Mouse (Mus musculus) splenic B cell, adult 2 months (primary cell): ENCODE measurements around the gene Ppm1n.

Experiments used
- DNase-seq: peaks from one replicate; pipeline ENCODE4 v3.0.0-alpha.2; 2011; ENCODE audit warnings: low read depth, low spot score
- H3K27me3 ChIP-seq: 2 replicates; pipeline ENCODE4 v1.6.1; 2012; ENCODE audit warnings: mild to moderate bottlenecking, low read length, moderate library complexity, mixed read lengths; ENCODE audit not compliant: control insufficient read depth, poor library complexity, insufficient read depth, severe bottlenecking
- H3K36me3 ChIP-seq: 2 replicates; pipeline ENCODE4 v1.6.1; 2012; ENCODE audit warnings: mild to moderate bottlenecking, low read length, moderate library complexity, mixed read lengths; ENCODE audit not compliant: control insufficient read depth, poor library complexity, insufficient read depth, severe bottlenecking

Ppm1n gene

DNA sequence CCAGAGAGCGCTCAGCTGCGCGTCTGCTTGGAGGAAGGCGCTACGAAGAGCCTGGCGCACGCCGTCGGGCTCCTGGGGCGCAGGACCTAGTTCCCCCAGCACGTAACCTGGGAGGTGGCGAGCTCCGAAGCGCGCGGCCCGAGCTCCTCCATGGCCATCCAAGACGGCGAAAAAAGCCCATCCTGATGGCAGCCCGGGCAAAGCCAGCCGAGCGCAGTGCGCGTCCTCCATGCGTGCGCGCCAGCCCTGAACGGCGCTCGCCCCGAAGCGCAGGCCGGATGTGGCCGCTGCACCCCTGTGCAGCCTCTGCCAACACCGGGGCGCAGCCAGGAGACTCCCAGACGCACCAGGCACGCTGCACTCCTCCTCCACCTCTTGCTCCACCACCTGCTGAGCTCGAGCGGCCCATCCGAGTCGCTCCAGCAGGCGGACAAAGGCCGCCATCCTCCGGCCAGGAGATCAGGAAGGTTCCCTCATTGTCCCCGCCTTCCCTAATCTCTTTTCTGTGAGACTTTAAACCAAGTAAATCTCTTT lies at the start of gene Ppm1n:
Gene Ppm1n, minus strand, starts transcription at position 484 of the 534 bp plus-strand sequence.
- no peaks in the 10 kb centered on the region for H3K36me3 ChIP-seq
- DNase-seq: no peak
- no peaks in the 10 kb centered on the region for H3K27me3 ChIP-seq

DNA sequence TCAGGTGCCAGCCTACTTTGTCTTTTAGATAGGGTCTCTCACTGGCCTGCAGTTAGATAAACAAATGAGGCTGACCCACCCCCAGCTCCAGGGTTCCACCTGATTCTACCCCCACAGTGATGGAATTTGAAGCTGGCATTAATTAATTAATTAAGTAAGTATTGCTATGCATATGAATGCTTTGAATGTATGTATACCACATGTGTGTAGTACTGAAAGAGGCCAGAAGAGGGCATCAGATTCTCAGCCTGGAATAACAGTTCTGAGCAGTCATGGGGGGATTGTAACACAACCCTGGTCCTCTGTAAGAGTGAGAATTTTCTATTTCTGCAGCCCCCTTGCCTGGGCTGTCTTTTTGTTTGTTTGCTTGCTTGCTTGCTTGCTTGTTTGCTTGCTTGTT lies 48.6 kb upstream of the Ppm1n start:
- peak; percentile 60 for DNase-seq
- H3K36me3 ChIP-seq: no peaks in the 10 kb centered on the region
- no peaks in the 10 kb centered on the region for H3K27me3 ChIP-seq

- peak; percentile 33 for DNase-seq
- Histone ChIP-seq H3K27me3 (no peaks in the 10 kb centered on the region), H3K36me3 (no peaks in the 10 kb centered on the region)
Observed at GRCm38 (mm10) chr7:19327782-19328181, 47.9 kb upstream of the Ppm1n start.

DNA sequence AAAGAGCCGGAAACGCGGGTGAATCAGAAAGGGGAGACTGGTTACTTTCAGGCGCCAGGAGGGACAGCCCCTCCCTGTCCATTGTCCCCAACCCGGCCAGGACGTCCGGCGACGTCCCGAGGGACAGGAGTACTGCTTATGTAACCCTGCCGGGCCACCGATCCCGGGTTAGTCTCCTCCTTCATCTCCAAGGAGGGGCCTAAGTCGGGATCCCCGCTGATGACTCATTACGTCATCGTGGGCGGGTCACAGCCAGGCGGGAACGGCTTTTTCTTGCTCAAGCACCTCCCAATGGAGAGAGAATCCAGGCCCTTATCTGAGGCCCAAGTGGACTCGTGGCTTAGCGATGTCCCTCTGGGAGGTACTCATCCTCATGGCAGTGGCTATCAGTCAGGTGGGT lies 47.3 kb upstream of the Ppm1n start:
- Histone ChIP-seq H3K36me3 (no peaks in the 10 kb centered on the region), H3K27me3 (no peaks in the 10 kb centered on the region)
- DNase-seq: peak; percentile 81

- H3K27me3 ChIP-seq: no peaks in the 10 kb centered on the region
- DNase-seq: peak; percentile 86
- H3K36me3 ChIP-seq: no peaks in the 10 kb centered on the region
Observed at GRCm38 (mm10) chr7:19326359-19326758, 46.5 kb upstream of the Ppm1n start.

DNA sequence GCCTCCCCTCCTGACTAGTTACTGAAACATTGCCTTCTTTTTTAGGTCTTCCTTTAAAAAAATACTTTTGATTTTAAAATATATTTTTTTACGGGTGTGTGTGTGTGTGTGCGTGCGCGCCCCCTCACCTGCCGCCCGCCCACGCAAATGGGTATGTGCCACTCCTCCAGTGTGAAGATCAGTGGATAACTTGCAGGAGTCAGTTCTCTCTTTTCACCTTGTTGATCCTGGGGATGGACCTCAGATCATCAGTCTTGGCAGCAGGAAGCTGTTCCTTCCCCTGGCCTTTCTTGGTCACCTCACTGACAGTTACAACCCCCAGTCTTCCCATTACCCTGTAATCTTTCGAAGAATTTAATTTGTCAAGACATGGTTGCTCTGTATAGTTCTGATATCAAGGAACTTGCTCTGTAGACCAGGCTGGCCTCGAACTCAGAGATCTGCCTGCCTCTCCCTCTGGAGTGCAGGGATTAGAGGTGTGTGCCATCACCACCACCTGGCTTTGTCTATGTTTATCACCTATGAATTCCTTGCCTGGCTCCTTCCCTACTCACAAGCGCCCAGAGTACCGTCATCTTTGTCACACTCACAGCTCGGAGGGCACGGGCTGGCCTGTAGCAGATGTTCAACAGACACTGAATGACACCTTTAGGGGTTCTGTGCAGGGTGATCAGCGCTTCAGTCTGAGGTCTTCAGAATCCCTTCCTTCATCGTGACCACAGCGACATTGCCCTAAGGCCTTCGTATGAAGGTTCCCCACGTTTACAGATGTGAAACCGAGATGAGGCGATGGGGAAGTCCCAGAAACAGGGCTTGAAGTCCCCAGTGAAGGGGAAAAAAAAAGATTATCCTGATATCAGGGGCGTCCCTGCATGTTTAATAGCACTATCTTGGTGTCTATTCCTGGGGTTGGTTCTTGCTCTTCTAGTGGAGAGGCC lies 45.7 kb upstream of the Ppm1n start:
- DNase-seq: peak; percentile 94
- Histone ChIP-seq H3K27me3 (no peaks in the 10 kb centered on the region), H3K36me3 (no peaks in the 10 kb centered on the region)

DNA sequence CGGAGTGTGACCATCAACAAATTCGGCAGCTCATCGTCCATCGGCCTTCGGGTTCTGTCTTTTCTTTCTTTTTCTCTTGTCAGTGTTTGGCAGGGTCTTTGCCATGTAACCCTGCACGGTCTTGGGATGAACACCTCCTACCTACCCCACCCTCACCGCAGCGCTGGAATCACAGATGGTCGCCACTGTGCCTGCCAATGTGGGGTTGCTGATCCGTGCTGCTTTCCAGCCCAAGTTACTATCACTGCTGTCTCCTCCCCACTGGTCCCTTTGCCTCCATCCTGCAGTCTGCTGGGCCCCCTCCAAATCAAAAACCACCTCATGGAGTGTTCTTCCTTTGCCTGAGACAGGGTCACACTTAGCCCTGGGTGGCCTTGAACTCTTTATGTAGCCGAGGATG lies 44.4 kb upstream of the Ppm1n start:
- H3K36me3 ChIP-seq: no peaks in the 10 kb centered on the region
- DNase-seq: no peak
- no peaks in the 10 kb centered on the region for H3K27me3 ChIP-seq

- no peaks in the 10 kb centered on the region for H3K36me3 ChIP-seq
- H3K27me3 ChIP-seq: no peaks in the 10 kb centered on the region
- DNase-seq: no peak
Observed at GRCm38 (mm10) chr7:19322489-19322888, 42.6 kb upstream of the Ppm1n start.

DNA sequence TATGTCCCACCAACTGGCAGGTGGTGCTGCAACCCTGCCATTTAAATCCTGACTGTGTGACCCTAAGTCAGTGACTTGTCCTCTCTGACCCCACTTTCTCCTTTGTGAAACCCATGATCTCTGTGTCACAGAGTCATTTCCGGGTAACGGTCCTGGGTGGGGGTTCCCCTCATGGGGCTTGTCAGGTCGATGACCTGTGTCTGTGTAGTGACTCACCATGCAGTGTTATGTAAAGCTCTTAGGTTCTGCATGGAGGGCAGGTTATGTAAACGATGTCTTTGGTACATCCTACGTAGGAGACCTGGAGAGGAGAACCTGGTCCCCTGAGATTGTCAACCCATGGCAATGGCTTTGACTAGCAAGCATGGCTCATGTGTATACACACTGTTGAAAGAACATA lies 41.6 kb upstream of the Ppm1n start:
- no peaks in the 10 kb centered on the region for H3K27me3 ChIP-seq
- DNase-seq: peak; percentile 97
- no peaks in the 10 kb centered on the region for H3K36me3 ChIP-seq

GRCm38 (mm10) chr7:19320637-19321036 lies 40.8 kb upstream of the Ppm1n start:
- H3K36me3 ChIP-seq: no peaks in the 10 kb centered on the region
- no peaks in the 10 kb centered on the region for H3K27me3 ChIP-seq
- peak; percentile 61 for DNase-seq

DNA sequence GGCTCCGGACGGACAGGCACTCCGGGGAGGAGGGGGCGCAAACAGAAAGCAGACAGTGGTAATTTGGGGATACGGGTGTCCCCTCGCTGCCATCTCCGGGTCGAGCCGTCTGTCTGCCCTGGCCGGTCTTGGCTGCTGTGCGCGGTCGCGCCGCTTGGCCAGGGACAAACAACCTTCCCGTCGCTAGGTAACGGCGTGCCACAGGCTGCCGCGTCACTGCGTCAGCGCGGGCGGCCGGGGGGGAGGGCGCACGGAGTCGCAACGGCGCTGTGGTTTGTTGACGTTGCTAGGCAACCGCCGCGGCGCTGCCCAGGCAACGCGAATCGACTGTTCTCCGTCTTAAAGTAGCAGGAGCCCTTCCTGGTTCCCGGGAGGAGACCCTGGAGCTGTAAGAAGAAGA lies 40.0 kb upstream of the Ppm1n start:
- H3K36me3 ChIP-seq: no peaks in the 10 kb centered on the region
- no peaks in the 10 kb centered on the region for H3K27me3 ChIP-seq
- DNase-seq: peak; percentile 100

GRCm38 (mm10) chr7:19319458-19319857 lies 39.6 kb upstream of the Ppm1n start:
- H3K27me3 ChIP-seq: no peaks in the 10 kb centered on the region
- peak; percentile 92 for DNase-seq

DNA sequence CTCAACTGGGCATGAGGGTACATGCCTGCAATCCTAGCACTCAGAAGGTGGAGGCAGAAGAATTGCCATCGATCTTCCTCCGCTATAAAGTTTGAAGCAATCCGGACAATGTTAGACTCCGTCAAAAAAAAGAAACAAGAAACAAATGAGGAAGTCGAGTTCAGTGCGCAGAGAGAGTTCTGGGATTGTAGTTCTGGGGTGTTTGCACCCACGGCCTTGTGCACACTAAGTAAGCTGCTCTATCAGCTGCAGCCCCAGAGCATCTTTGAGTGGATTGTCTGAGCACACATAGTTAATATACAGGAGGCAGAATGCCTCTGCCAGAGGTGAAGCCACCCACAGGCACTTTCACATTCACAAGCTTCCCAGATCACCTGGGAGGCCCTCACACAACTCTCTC lies 38.8 kb upstream of the Ppm1n start:
- peak; percentile 79 for DNase-seq

More at GRCm38 (mm10) chr7:19319458-19319857, 39.6 kb upstream of the Ppm1n start:
- H3K36me3 ChIP-seq: no peaks in the 10 kb centered on the region

GRCm38 (mm10) chr7:19318201-19318600 lies 38.3 kb upstream of the Ppm1n start:
- H3K36me3 ChIP-seq: no peaks in the 10 kb centered on the region
- DNase-seq: no peak
- H3K27me3 ChIP-seq: no peaks in the 10 kb centered on the region

More for the DNA sequence above, 38.8 kb upstream of the Ppm1n start:
- H3K36me3 ChIP-seq: no peaks in the 10 kb centered on the region
- H3K27me3 ChIP-seq: no peaks in the 10 kb centered on the region

GRCm38 (mm10) chr7:19316451-19317161 lies 36.7 kb upstream of the Ppm1n start:
- H3K27me3 ChIP-seq: no peaks in the 10 kb centered on the region
- DNase-seq: peak; percentile 73
- no peaks in the 10 kb centered on the region for H3K36me3 ChIP-seq
